Mouse (Mus musculus) midbrain, postnatal 0 days (tissue): ENCODE measurements around the gene Wfs1. TPM values are rescaled to one million over a fixed set of nuclear protein-coding genes. Genes with fewer than 3 reads are reported as not detected.
"Not testable (repeated sequence)": the region's sequence is repeated elsewhere in the genome, so short reads cannot be mapped to it uniquely, and the experiment has no call there.

Experiments used
- ATAC-seq: fragments of 200-750 bp; cut with Nextera tagmentation; 2 replicates; pipeline ENCODE4 v1.8.0; 2017; ENCODE audit warnings: moderate number of reproducible peaks, mild to moderate bottlenecking, moderate TSS enrichment, moderate library complexity; ENCODE audit not compliant: low FRiP score
- DNase-seq: peaks from one replicate; pipeline ENCODE4 v3.0.0-alpha.2; 2015; ENCODE audit warnings: low spot score
- H3K27ac ChIP-seq: fragments of 300-500 bp; sonication (generic); 2 replicates; pipeline ENCODE4 v1.5.1; 2014; ENCODE audit warnings: low read depth, mild to moderate bottlenecking, low read length, mixed read lengths
- H3K27me3 ChIP-seq: fragments of 300-500 bp; sonication (generic); 2 replicates; pipeline ENCODE4 v1.6.1; 2014; ENCODE audit warnings: low read length, control low read depth, mixed read lengths; ENCODE audit not compliant: insufficient read depth
- H3K36me3 ChIP-seq: fragments of 300-500 bp; sonication (generic); 2 replicates; pipeline ENCODE4 v1.6.1; 2014; ENCODE audit warnings: low read length, control low read depth, mixed read lengths; ENCODE audit not compliant: insufficient read depth
- H3K4me1 ChIP-seq: fragments of 300-500 bp; sonication (generic); 2 replicates; pipeline ENCODE4 v1.6.1; 2014; ENCODE audit warnings: mild to moderate bottlenecking, control low read depth, antibody characterized with exemption, low read length, mixed read lengths; ENCODE audit not compliant: insufficient read depth
- H3K4me2 ChIP-seq: fragments of 300-500 bp; sonication (generic); 2 replicates; pipeline ENCODE4 v1.6.1; 2014; ENCODE audit warnings: low read depth, mild to moderate bottlenecking, low read length, mixed read lengths; ENCODE audit not compliant: poor library complexity, severe bottlenecking
- H3K4me3 ChIP-seq: fragments of 300-500 bp; sonication (generic); 2 replicates; pipeline ENCODE4 v1.5.1; 2014; ENCODE audit warnings: low read depth, mild to moderate bottlenecking, low read length, moderate library complexity
- H3K9ac ChIP-seq: fragments of 300-500 bp; sonication (generic); replicated peaks from 2 replicates; pipeline ENCODE4 v1.6.1; 2014; ENCODE audit warnings: mild to moderate bottlenecking, low read length, moderate library complexity, mixed read lengths; ENCODE audit not compliant: poor library complexity, severe bottlenecking
- H3K9me3 ChIP-seq: fragments of 300-500 bp; sonication (generic); 2 replicates; pipeline ENCODE4 v1.6.1; 2016; ENCODE audit warnings: low read length, control low read depth
- CTCF ChIP-seq: IDR thresholded peaks from 2 replicates; pipeline ENCODE4 v1.5.1; 2016; ENCODE audit warnings: antibody characterized with exemption, mild to moderate bottlenecking
- WGBS: fragments of 180-500 bp; shearing (Covaris S2); extraction: QIAGEN DNeasy Blood & Tissue Kit; methylation state at CpG from one replicate; pipeline ENCODE4 v1.1.7; 2014; 5-methylcytosine and 5-hydroxymethylcytosine counted together
- polyA plus RNA-seq: library from polyadenylated mRNA; unstranded; fragments of >200 nt; fragmentation: Nextera tagmentation; extraction: Ambion mirVana; gene quantifications from 2 replicates; pipeline ENCODE4 v1.2.1, GENCODE M21; 2015
- total RNA-seq: library from RNA; depleted of rRNA; stranded (reverse); fragments of >200 nt; gene quantifications from 2 replicates; pipeline ENCODE4 v1.2.3, GENCODE M21; 2014

Wfs1 gene
- total and polyA plus RNA-seq, 2 experiments from 2014 or later = 11.9 to 14.0 TPM

DNA sequence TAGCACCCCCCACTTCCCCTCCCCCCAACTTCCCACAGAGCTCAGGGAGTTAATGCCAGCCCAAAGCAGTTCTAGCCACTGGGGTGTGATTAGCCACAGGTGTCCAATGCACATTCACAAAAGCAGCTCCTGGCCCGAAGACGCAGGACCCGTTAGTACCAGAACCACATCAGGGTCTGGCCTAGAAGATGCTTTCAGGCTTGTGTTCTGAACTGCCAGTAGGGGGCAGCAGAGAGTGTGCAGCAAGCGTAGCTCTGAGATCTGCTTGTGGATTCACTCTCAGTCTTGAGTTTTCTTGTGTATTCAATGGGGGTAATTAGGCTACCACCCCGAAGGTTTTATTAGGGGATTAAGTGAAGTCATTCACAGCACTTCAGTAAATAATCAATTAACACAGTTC is 42.6 kb downstream of the Wfs1 start:
- Histone ChIP-seq H3K9me3 (no peaks in the 10 kb centered on the region), H3K9ac (no peak overlapping the region), H3K27me3 (no peaks in the 10 kb centered on the region), H3K4me1 (peaks cover 5% of the 10 kb centered on the region; the same call in 1 of the 2 replicates), H3K36me3 (peaks cover 26% of the 10 kb centered on the region), H3K27ac (peak overlapping the region; percentile 81; the same call in 1 of the 2 replicates), H3K4me3 (no peak overlapping the region), H3K4me2 (no peak overlapping the region)
- WGBS = 4% methylated on average over 5 of the region's 5 CpGs
- ATAC-seq (0 out of 2 replicates have a peak, but pooled peaks have one; percentile 20), DNase-seq (peak; percentile 87)
- peak; percentile 99 for TF ChIP-seq CTCF

GRCm38 (mm10) chr5:36945713-36946112 is 43.3 kb downstream of the Wfs1 start:
- no peaks in the 10 kb centered on the region for H3K9me3 ChIP-seq
- no peak overlapping the region for H3K4me3 ChIP-seq
- DNase-seq (no peak), ATAC-seq (no peak)
- peaks cover 26% of the 10 kb centered on the region for H3K36me3 ChIP-seq
- H3K27me3 ChIP-seq = no peaks in the 10 kb centered on the region
- H3K27ac ChIP-seq = peak overlapping the region; percentile 81
- WGBS = 68% methylated on average over 2 of the region's 2 CpGs
- no peak overlapping the region for H3K4me2 ChIP-seq
- TF ChIP-seq CTCF = no peak
- no peak overlapping the region for H3K9ac ChIP-seq
- peaks cover 5% of the 10 kb centered on the region; the same call in 1 of the 2 replicates for H3K4me1 ChIP-seq

- Histone ChIP-seq H3K36me3 (peaks cover 21% of the 10 kb centered on the region), H3K4me3 (no peak overlapping the region), H3K9ac (no peak overlapping the region), H3K4me2 (no peak overlapping the region), H3K27me3 (no peaks in the 10 kb centered on the region), H3K4me1 (peaks cover 5% of the 10 kb centered on the region; the same call in 1 of the 2 replicates), H3K9me3 (no peaks in the 10 kb centered on the region), H3K27ac (peak overlapping the region; percentile 81)
- 29% methylated on average over 8 of the region's 8 CpGs for WGBS
- ATAC-seq (peak; percentile 72), DNase-seq (peak; percentile 58)
- TF ChIP-seq CTCF = no peak
Observed at GRCm38 (mm10) chr5:36945102-36945701, 43.8 kb downstream of the Wfs1 start.

GRCm38 (mm10) chr5:36944552-36944951 is 44.5 kb downstream of the Wfs1 start:
- H3K27ac ChIP-seq = peak overlapping the region; percentile 81
- peaks cover 5% of the 10 kb centered on the region; the same call in 1 of the 2 replicates for H3K4me1 ChIP-seq
- no peak for ATAC-seq
- H3K27me3 ChIP-seq = no peaks in the 10 kb centered on the region
- no peak for TF ChIP-seq CTCF
- WGBS = 66% methylated on average over 5 of the region's 5 CpGs
- H3K9me3 ChIP-seq = no peaks in the 10 kb centered on the region
- no peak for DNase-seq
- H3K9ac ChIP-seq = no peak overlapping the region
- no peak overlapping the region for H3K4me2 ChIP-seq
- H3K4me3 ChIP-seq = no peak overlapping the region
- H3K36me3 ChIP-seq = peaks cover 16% of the 10 kb centered on the region

GRCm38 (mm10) chr5:36942446-36942845 is 46.6 kb downstream of the Wfs1 start:
- no peak for ATAC-seq
- peak; percentile 42 for TF ChIP-seq CTCF
- WGBS = 87% methylated on average over 2 of the region's 2 CpGs

GRCm38 (mm10) chr5:36938991-36939390 is 50.0 kb downstream of the Wfs1 start:
- not testable (repeated sequence) for H3K9ac ChIP-seq, H3K9me3 ChIP-seq, ATAC-seq, H3K27me3 ChIP-seq, H3K36me3 ChIP-seq, H3K4me2 ChIP-seq, H3K4me3 ChIP-seq, DNase-seq, H3K27ac ChIP-seq
- H3K4me1 ChIP-seq = peaks cover 11% of the 10 kb centered on the region
- WGBS = 88% methylated on average over 2 of the region's 2 CpGs

More at GRCm38 (mm10) chr5:36942446-36942845, 46.6 kb downstream of the Wfs1 start:
- peaks cover 7% of the 10 kb centered on the region for H3K36me3 ChIP-seq
- no peaks in the 10 kb centered on the region for H3K27me3 ChIP-seq
- no peak overlapping the region for H3K27ac ChIP-seq
- peaks cover 5% of the 10 kb centered on the region; the same call in 1 of the 2 replicates for H3K4me1 ChIP-seq
- H3K4me3 ChIP-seq = no peak overlapping the region
- no peak overlapping the region for H3K4me2 ChIP-seq
- no peaks in the 10 kb centered on the region for H3K9me3 ChIP-seq
- DNase-seq = no peak
- no peak overlapping the region for H3K9ac ChIP-seq
